Mouse (Mus musculus) ovary, adult 18-20 months (tissue): ENCODE measurements at regions not wholly inside any gene's neighbourhood (a gene's known extent, or its start where the extent isn't known, plus 50 kb on each side); places are given as distances from the start of the nearest gene placed in this dataset.
"Not testable (repeated sequence)": the region's sequence is repeated elsewhere in the genome, so short reads cannot be mapped to it uniquely, and the experiment has no call there.

ENCODE experiments used
- DNase-seq: peaks from one replicate; pipeline ENCODE4 v3.0.0; 2022; ENCODE audit warnings: low spot score, mixed read lengths

- no peak for DNase-seq
Observed at GRCm38 (mm10) chr16:73404509-73404908, 1007.1 kb downstream of the Robo2 start.

GRCm38 (mm10) chr16:73404099-73404498, 1007.5 kb downstream of the Robo2 start:
- DNase-seq, result no peak

- DNase-seq, result no peak
Observed at GRCm38 (mm10) chr16:73379056-73379455, 1032.6 kb downstream of the Robo2 start.

DNA sequence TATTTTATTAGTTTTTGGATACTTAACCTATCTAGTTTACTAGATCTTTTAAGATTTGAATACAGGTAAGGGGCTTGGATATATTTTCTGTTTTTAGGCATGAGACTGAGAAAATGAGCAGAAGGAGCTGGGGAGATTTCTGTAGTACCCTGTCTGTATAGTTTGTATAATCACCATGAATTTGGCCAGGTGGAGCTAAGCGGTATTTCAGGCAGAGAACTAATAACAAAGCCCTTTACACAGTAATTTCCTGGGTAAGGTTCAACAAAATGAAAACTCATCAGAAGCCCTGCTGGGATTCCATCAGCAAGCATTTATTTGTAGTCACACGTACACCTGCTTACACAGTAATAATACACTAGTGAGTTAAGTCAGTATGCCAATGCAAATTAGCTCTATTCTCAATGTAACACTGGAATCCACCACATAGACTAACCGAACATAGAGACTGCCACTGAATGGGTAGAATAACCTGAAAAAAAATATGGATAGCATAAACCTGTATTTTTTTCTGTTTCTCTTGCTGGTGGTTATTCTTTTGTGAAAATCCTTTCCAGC, 1036.9 kb downstream of the Robo2 start:
- no peak for DNase-seq

DNA sequence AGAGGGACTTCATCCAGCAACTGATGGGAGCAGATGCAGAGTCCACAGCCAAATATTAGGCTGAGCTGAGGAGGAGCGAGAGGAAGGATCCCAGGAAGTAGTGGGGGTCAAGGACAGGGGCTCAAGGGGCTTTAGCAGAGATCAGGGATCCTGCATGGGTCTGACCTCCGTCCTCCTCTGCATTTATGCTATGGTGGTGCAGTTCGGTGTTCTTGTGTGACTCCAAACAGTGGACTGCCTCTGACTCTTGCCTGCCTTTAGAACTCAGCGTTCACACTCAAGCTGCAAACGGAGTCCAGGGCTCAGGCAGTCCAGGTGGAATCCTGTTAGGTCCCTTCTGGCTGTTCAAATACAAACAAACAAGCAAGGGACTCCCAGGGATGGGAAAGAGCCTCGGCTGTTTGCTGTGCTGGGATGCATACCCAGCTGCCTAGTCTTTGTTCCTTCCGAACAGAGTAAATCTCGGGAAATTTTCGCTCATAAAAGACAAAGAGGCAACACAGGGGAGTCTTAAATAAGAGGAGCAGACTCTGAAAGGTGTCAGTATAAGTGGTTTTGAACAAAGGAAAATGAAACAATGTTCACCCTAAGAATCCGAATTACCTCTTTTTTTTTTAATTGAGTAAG, 1042.9 kb downstream of the Robo2 start:
- no peak for DNase-seq

- DNase-seq, result no peak
Observed at GRCm38 (mm10) chr16:73367926-73368325, 1043.7 kb downstream of the Robo2 start.

DNA sequence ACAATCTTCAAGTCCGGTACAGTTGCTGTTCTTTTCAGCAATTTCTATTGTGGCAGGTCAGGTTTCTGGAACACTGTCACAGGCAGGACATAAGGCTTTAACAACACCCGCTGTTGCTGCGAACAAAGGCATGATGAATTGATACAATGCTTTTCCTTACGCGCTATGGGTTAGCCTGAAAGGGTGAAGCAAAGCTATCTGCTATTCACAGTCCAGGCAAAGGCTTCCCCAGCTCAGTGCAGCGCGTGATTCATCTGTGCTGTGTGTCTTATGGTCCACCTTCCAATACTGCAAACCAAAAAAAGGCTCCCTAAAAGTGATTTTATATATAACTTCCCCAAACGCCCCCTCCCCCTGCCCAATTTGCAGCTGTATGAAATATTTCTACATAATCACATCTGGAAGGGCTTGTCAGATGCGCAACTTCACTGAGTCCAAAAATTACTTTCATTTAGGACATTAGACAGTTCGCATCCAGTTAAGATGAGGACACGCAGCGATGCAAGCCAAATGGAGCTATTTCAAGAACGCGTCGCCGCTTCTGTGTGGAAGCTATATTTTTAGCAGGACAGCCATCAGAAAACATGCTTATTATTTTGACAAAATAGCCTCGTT, 1044.3 kb downstream of the Robo2 start:
- DNase-seq, result no peak

GRCm38 (mm10) chr16:73350698-73351097, 1042.6 kb downstream of the Robo1 start:
- no peak for DNase-seq

- no peak for DNase-seq
Observed at GRCm38 (mm10) chr16:73343941-73344340, 1035.8 kb downstream of the Robo1 start.

- no peak for DNase-seq
Observed at GRCm38 (mm10) chr16:73343531-73343930, 1035.4 kb downstream of the Robo1 start.

DNA sequence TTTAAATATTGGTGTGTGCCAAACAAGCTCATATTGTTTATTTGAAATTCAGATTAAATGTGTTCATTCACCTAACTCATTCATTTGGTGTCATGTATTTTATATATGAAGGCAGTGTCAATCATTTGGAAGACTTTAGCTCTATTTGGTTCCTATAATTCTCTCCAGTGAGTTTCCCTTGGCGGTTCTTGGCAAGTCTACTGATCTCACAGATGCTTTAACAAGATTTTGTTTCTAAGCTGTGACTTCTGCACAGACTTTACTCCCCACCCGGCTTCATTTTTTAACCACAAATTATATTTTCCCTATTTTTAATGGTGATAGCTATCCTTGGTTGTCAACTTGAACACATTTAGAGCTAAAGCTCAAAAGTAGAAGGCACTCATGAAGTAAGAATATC, 1009.5 kb downstream of the Robo1 start:
- DNase-seq, result no peak

DNA sequence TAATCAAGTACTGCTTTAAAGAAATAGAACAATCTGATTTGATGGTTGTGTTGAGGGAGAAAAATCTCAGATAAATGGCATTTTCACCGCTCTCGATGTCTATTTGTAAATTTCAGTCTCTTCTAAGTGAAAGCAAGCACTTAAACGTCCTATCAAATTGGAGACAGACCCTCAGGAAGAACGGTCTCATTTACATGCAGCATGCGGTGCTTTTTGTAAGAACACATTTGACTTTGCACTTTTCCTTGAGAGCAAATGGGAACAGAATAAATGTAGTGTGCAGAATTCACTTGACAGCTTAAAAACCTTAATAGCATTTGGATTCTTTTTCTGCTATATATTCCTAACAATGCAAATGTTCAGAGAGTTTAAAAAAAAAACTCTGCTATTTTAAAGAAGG, 1002.0 kb downstream of the Robo1 start:
- no peak for DNase-seq

DNA sequence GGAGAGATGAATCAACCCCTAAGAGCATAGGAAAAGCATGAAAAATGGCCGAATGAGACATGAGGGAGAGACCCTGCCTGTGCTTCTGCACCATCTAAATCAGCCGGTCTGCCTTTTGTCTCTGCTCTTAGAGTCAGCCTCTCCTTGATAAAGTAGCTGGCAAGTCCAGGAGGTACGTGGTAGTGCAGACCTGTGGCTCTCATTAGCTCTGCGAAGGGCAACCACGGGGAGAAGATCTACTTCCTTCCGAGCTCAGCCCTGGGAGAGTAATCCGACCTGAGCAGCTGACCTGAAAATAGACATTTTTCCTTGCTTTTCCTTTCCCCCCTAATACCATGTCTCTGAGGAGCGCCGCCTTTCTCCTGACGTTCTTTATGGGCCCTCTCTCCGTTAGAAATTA, 971.8 kb downstream of the Robo1 start:
- DNase-seq, result no peak

DNA sequence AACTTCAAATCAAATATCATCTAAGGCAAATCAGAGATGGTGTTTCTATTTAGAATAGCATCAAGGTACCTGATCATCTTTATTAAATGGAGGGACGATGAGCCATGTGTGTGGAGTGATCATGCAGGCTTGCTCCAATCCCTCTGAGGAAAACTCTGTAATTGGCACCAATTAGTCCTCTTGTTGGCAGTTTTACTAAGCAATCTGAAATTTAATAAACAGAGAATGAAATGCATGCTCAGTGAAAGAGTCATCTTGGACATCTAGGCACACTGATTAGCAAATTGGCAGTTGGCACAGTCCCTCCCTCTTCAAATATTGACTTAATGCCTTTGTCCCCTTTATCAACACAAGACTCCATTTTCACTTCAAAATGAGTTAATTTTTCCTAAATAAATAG, 951.6 kb downstream of the Robo1 start:
- no peak for DNase-seq

- DNase-seq, result no peak
Observed at GRCm38 (mm10) chr16:73259283-73259682, 951.2 kb downstream of the Robo1 start.

GRCm38 (mm10) chr16:73245073-73245590, 937.0 kb downstream of the Robo1 start:
- DNase-seq, result no peak

- DNase-seq, result no peak
Observed at GRCm38 (mm10) chr16:73230599-73230998, 922.5 kb downstream of the Robo1 start.

DNA sequence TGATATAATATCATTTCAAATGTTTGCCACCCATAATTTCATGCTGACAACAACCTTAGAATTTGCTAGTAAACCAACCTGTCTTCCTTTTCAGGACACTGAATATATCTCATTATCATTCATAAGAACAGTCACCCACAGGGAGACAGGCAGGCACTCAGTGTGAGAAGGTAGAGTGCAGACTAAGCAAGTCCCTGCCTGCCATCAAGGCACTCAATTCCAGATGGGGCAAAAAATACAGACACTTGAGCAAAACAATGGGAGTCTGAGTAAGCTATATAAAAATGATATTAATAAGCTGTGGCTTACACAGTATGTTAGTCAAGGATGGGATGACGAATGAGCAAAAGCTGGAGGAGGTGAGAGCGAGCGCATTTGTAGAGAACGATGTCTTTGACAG, 909.4 kb downstream of the Robo1 start:
- no peak for DNase-seq

- DNase-seq, result no peak
Observed at GRCm38 (mm10) chr16:73203542-73203941, 895.4 kb downstream of the Robo1 start.

DNA sequence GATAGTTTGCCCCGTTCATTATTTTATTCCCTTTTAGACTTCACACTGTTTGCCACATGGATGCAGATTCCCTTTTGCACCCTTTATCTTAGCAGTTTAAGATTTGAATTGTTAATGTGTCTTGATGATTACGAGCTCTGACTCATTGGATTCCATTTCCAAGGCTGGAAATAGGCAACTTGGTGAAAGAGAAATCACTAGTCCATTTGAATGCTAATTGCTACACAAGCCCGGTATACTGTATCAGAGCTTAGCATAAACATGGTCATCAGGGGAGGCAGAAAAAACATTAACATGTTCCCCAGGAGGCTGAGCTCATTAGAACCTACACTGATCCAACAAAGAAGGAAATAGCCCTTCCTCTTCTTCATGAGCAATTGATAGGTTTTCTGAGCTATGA, 892.9 kb downstream of the Robo1 start:
- DNase-seq, result no peak

GRCm38 (mm10) chr16:73182776-73183175, 874.7 kb downstream of the Robo1 start:
- no peak for DNase-seq

DNA sequence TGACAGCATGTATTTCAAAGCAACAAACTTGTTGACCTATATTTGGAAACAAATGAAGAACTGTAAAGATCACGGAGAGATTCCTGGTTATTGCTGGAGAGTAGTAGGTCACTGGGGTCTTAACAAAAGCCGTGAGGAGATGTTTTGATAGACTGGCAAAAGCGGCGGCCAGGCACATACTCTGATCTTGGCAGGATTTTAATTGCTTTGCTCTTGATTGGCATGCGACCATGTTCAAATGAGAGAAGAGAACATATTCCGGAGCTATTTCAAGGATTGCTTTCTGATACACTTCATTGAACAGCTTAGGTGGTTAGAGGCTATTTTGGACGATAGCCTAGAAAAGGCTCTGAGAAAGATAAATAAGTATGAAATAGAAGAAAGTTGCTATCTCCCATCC, 874.2 kb downstream of the Robo1 start:
- no peak for DNase-seq

DNA sequence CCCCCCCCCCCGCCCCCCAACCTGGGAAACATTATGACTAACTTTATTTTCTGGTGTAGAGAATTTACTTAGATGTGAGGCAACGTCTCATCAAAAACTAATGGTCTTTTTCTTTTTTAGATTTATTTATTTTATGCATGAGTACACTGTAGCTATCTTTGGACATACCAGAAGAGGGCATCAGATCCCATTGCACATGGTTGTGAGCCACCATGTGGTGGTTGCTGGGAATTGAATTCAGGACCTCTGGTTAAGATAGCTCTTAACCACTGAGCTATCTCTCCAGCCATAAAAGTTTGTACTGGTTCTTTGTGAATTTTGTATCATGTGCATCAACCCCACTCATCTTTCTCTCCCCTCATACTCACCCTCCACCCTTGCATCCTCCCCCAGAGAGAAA, 847.3 kb downstream of the Robo1 start:
- DNase-seq, result no peak

DNA sequence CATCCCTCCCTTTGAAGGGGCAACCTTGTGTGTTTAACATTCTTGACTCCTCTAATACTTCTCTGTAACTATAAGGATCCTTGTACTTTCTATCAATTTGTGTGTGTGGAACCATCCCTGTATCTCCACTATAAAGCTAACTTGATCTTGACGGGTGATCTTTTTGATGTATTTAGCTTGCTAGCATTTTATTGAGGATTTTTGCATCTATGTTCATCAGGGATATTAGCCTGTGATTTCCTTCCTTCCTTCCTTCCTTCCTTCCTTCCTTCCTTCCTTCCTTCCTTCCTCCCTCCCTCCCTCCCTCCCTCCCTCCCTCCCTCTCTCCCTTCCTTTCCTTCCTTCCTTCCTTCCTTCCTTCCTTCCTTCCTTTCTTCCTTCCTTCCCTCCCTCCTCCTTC, 819.8 kb downstream of the Robo1 start:
- DNase-seq, result not testable (repeated sequence)
